Mouse (Mus musculus): ENCODE results near the gene Sh3bp1. TPM values are rescaled to one million over a fixed set of nuclear protein-coding genes. Genes with fewer than 3 reads are reported as not detected.
A peak's percentile ranks its signal among the peaks of the same experiment; 100 is the strongest.

The Sh3bp1 gene
- polyA plus RNA-seq, 1 experiment from 2014 or later: 68.1 TPM

- no peak; the same call in 1 of the 2 replicates for ATAC-seq (ENCODE audit: insufficient number of reproducible peaks, low FRiP score, low TSS enrichment, low read depth)
- peaks cover 18% of the 10 kb centered on the region for H3K4me1 ChIP-seq
- H3K27me3 ChIP-seq: no peaks in the 10 kb centered on the region
- no peaks in the 10 kb centered on the region for H3K36me3 ChIP-seq
- H3K9ac ChIP-seq: no peak overlapping the region
- H3K9me3 ChIP-seq (replicated peaks): no peaks in the 10 kb centered on the region
- WGBS: 40% methylated on average over 13 of the region's 13 CpGs
- H3K4me3 ChIP-seq (replicated peaks): no peak overlapping the region
- peak overlapping the region; percentile 55 for H3K27ac ChIP-seq (replicated peaks)
- H3K4me2 ChIP-seq (replicated peaks): 0 out of 2 replicates have a peak overlapping the region, but pooled peaks have one; percentile 19
Measured at GRCm38 (mm10) chr15:78863852-78864253, 35.7 kb upstream of the Sh3bp1 start.

GRCm38 (mm10) chr15:78868398-78868797 is 31.2 kb upstream of the Sh3bp1 start:
- peak overlapping the region; percentile 77 for H3K27ac ChIP-seq (replicated peaks)
- H3K4me2 ChIP-seq (replicated peaks): no peak overlapping the region
- H3K36me3 ChIP-seq: no peaks in the 10 kb centered on the region
- H3K4me1 ChIP-seq: peaks cover 25% of the 10 kb centered on the region
- no peaks in the 10 kb centered on the region for H3K9me3 ChIP-seq (replicated peaks)
- peak; percentile 66 for ATAC-seq (ENCODE audit: insufficient number of reproducible peaks, low FRiP score, low TSS enrichment, low read depth)
- no peak overlapping the region for H3K9ac ChIP-seq
- H3K4me3 ChIP-seq (replicated peaks): no peak overlapping the region
- 7% methylated on average over 9 of the region's 9 CpGs for WGBS
- no peaks in the 10 kb centered on the region for H3K27me3 ChIP-seq

- Histone ChIP-seq H3K4me1 (peaks cover 21% of the 10 kb centered on the region), H3K36me3 (no peaks in the 10 kb centered on the region), H3K9ac (no peak overlapping the region), H3K4me2 (replicated peaks) (no peak overlapping the region), H3K27ac (replicated peaks) (peak overlapping the region; percentile 77), H3K9me3 (replicated peaks) (no peaks in the 10 kb centered on the region), H3K27me3 (no peaks in the 10 kb centered on the region), H3K4me3 (replicated peaks) (no peak overlapping the region)
- ATAC-seq (ENCODE audit: insufficient number of reproducible peaks, low FRiP score, low TSS enrichment, low read depth): no peak
- 57% methylated on average over 7 of the region's 7 CpGs for WGBS
Measured at GRCm38 (mm10) chr15:78868826-78869233, 30.7 kb upstream of the Sh3bp1 start.

- Histone ChIP-seq H3K4me2 (replicated peaks) (no peak overlapping the region), H3K9ac (no peak overlapping the region), H3K4me1 (peaks cover 18% of the 10 kb centered on the region), H3K27ac (replicated peaks) (no peak overlapping the region), H3K4me3 (replicated peaks) (no peak overlapping the region), H3K27me3 (no peaks in the 10 kb centered on the region), H3K9me3 (replicated peaks) (no peaks in the 10 kb centered on the region), H3K36me3 (no peaks in the 10 kb centered on the region)
- ATAC-seq (ENCODE audit: insufficient number of reproducible peaks, low FRiP score, low TSS enrichment, low read depth): no peak
- WGBS: 22% methylated on average over 6 of the region's 6 CpGs
Measured at GRCm38 (mm10) chr15:78869775-78870174, 29.8 kb upstream of the Sh3bp1 start.

GRCm38 (mm10) chr15:78872021-78872608 is 27.5 kb upstream of the Sh3bp1 start:
- ATAC-seq (ENCODE audit: insufficient number of reproducible peaks, low FRiP score, low TSS enrichment, low read depth): no peak
- Histone ChIP-seq H3K9ac (no peak overlapping the region), H3K4me2 (replicated peaks) (no peak overlapping the region), H3K36me3 (no peaks in the 10 kb centered on the region), H3K4me1 (peaks cover 38% of the 10 kb centered on the region), H3K27ac (replicated peaks) (0 out of 2 replicates have a peak overlapping the region, but pooled peaks have one; percentile 12), H3K27me3 (no peaks in the 10 kb centered on the region), H3K9me3 (replicated peaks) (no peaks in the 10 kb centered on the region), H3K4me3 (replicated peaks) (no peak overlapping the region)
- 45% methylated on average over 5 of the region's 5 CpGs for WGBS

GRCm38 (mm10) chr15:78873803-78874435 is 25.6 kb upstream of the Sh3bp1 start:
- Histone ChIP-seq H3K36me3 (no peaks in the 10 kb centered on the region), H3K27ac (replicated peaks) (0 out of 2 replicates have a peak overlapping the region, but pooled peaks have one; percentile 100), H3K4me1 (peaks cover 40% of the 10 kb centered on the region), H3K27me3 (no peaks in the 10 kb centered on the region), H3K4me3 (replicated peaks) (no peak overlapping the region), H3K4me2 (replicated peaks) (no peak overlapping the region), H3K9ac (no peak overlapping the region), H3K9me3 (replicated peaks) (no peaks in the 10 kb centered on the region)
- 64% methylated on average over 13 of the region's 13 CpGs for WGBS
- ATAC-seq (ENCODE audit: insufficient number of reproducible peaks, low FRiP score, low TSS enrichment, low read depth): no peak

- Histone ChIP-seq H3K4me1 (peaks cover 50% of the 10 kb centered on the region), H3K9ac (no peak overlapping the region), H3K4me3 (replicated peaks) (no peak overlapping the region), H3K4me2 (replicated peaks) (no peak overlapping the region), H3K9me3 (replicated peaks) (no peaks in the 10 kb centered on the region), H3K27ac (replicated peaks) (peak overlapping the region; percentile 100), H3K27me3 (no peaks in the 10 kb centered on the region), H3K36me3 (0 out of 2 replicates have a peak, but pooled peaks cover 2% of the 10 kb centered on the region)
- 63% methylated on average over 8 of the region's 8 CpGs for WGBS
- no peak for ATAC-seq (ENCODE audit: insufficient number of reproducible peaks, low FRiP score, low TSS enrichment, low read depth)
Measured at GRCm38 (mm10) chr15:78874989-78875388, 24.6 kb upstream of the Sh3bp1 start.

GRCm38 (mm10) chr15:78875537-78875936 is 24.0 kb upstream of the Sh3bp1 start:
- peaks cover 55% of the 10 kb centered on the region for H3K4me1 ChIP-seq
- 0 out of 2 replicates have a peak, but pooled peaks cover 8% of the 10 kb centered on the region for H3K36me3 ChIP-seq
- H3K27ac ChIP-seq (replicated peaks): peak overlapping the region; percentile 100
- peak overlapping the region; percentile 80 for H3K4me2 ChIP-seq (replicated peaks)
- H3K9me3 ChIP-seq (replicated peaks): no peaks in the 10 kb centered on the region
- no peak for ATAC-seq (ENCODE audit: insufficient number of reproducible peaks, low FRiP score, low TSS enrichment, low read depth)
- peak overlapping the region; percentile 83 for H3K4me3 ChIP-seq (replicated peaks)
- H3K9ac ChIP-seq: no peak overlapping the region
- WGBS: 63% methylated on average over 5 of the region's 5 CpGs
- H3K27me3 ChIP-seq: no peaks in the 10 kb centered on the region

GRCm38 (mm10) chr15:78876258-78876696 is 23.3 kb upstream of the Sh3bp1 start:
- Histone ChIP-seq H3K36me3 (peaks cover 15% of the 10 kb centered on the region; the same call in 1 of the 2 replicates), H3K4me1 (peaks cover 58% of the 10 kb centered on the region), H3K27ac (replicated peaks) (peak overlapping the region; percentile 100), H3K4me2 (replicated peaks) (peak overlapping the region; percentile 80), H3K4me3 (replicated peaks) (peak overlapping the region; percentile 83), H3K9me3 (replicated peaks) (no peaks in the 10 kb centered on the region), H3K27me3 (no peaks in the 10 kb centered on the region), H3K9ac (peak overlapping the region; percentile 71)
- 2% methylated on average over 17 of the region's 17 CpGs for WGBS
- peak; percentile 20 for ATAC-seq (ENCODE audit: insufficient number of reproducible peaks, low FRiP score, low TSS enrichment, low read depth)

GRCm38 (mm10) chr15:78876991-78877809 is 22.4 kb upstream of the Sh3bp1 start, which contains the start of gene Gga1:
Gga1 (plus strand) TSS chr15:78877190.
- H3K4me1 ChIP-seq: peaks cover 53% of the 10 kb centered on the region

More at GRCm38 (mm10) chr15:78876991-78877809, 22.4 kb upstream of the Sh3bp1 start, which contains the start of gene Gga1:
- H3K9me3 ChIP-seq (replicated peaks): no peaks in the 10 kb centered on the region
- H3K27ac ChIP-seq (replicated peaks): peak within 1 kb of the TSS; percentile 100
- H3K36me3 ChIP-seq: peaks cover 24% of the 10 kb centered on the region
- H3K4me2 ChIP-seq (replicated peaks): peak within 1 kb of the TSS; percentile 80
- peak within 1 kb of the TSS; percentile 83 for H3K4me3 ChIP-seq (replicated peaks)
- H3K27me3 ChIP-seq: no peaks in the 10 kb centered on the region
- under 1% methylated on average over 66 of the region's 95 CpGs for WGBS
- ATAC-seq (ENCODE audit: insufficient number of reproducible peaks, low FRiP score, low TSS enrichment, low read depth): peak; percentile 92
- H3K9ac ChIP-seq: peak within 1 kb of the TSS; percentile 71
